Mouse (Mus musculus): ENCODE measurements around the gene Dip2c. TPM values are rescaled to one million over a fixed set of nuclear protein-coding genes. Genes with fewer than 3 reads are reported as not detected.

Gene Dip2c
- total RNA-seq, 2 experiments from 2014 or later, result 0.84 to 1.1 TPM

GRCm38 (mm10) chr13:9418441-9418840, 142.1 kb downstream of the Dip2c start:
- ATAC-seq (replicated peaks; ENCODE audit: low FRiP score, poor library complexity, severe bottlenecking), result no peak

DNA sequence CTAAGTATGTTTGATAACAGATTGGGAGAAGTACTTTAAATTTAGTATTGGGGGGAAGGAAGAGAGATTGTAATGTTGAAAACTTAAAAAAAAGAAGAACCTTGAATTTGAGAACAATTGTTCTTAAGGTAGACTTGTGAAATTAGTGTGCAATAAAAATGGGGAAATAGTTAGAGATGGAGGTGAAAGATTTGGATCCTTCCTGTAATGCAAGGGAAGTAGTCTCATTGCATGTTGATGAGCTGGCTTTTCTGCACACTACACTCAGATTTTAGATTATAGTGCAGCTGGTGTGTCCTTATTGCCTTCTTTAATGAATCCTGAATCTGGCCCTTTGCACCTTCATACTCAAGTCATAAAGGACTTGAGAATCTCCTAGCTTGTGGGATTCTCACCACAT, 142.9 kb downstream of the Dip2c start:
- no peak for ATAC-seq (replicated peaks; ENCODE audit: low FRiP score, poor library complexity, severe bottlenecking)

DNA sequence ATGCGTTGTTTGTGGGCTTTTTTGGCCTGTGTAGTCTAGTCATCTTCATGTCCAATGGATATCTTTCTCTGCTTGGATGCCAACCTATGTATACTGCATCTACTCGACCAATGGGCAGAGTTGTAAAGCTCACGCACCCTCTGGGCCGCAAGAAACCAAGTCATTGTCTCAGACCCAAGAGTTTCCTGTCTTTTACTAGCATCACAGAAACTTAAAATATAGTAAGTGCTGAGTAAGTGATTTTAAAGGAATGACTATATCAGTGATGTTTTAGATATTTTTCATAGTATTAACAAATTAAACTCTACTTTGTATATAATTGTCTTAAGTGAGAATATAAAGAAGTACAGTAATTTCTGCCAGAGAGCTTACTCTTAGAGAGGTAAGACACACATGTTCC, 145.6 kb downstream of the Dip2c start:
- no peak for ATAC-seq (replicated peaks; ENCODE audit: low FRiP score, poor library complexity, severe bottlenecking)

DNA sequence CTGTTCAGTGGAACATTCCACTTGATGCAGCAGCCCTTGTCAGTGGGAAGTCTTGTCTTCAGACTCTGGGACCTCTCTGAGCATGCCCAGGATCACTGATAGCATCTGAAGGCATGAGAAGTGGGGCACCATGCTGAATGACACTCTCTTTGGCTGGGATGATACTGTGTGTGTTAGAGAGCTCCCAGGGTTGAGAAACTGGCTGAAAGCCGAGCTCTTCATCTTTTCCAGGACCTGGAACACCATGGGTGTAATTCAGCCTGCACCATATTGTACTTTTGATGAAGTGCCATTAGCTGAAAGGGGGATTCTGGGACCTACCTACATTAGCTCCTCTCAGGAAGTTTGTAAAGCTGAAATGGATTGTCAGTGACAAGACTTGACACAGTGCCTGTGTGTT, 146.5 kb downstream of the Dip2c start:
- no peak for ATAC-seq (replicated peaks; ENCODE audit: low FRiP score, poor library complexity, severe bottlenecking)

- ATAC-seq (replicated peaks; ENCODE audit: low FRiP score, poor library complexity, severe bottlenecking), result no peak
Measured at GRCm38 (mm10) chr13:9424434-9424833, 148.1 kb downstream of the Dip2c start.

DNA sequence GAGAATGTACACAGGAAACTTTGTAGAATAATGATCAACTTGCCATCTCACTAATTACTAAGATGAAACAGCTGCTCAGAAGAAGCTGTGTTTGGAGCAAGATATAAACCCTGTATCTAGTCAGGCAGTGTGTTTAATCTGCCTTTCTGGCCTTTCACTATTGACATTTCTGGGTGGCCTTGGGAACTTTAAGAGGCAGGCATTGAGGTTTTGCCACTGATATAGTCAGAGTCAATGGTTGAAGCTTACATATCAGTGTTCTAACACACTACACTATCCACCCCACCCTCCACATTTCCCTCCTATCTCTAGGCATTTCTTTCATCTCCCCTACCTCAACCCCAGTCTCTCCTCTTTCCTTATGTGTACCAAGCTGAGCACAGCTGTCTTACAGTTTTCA, 149.9 kb downstream of the Dip2c start:
- ATAC-seq (replicated peaks; ENCODE audit: low FRiP score, poor library complexity, severe bottlenecking), result no peak

DNA sequence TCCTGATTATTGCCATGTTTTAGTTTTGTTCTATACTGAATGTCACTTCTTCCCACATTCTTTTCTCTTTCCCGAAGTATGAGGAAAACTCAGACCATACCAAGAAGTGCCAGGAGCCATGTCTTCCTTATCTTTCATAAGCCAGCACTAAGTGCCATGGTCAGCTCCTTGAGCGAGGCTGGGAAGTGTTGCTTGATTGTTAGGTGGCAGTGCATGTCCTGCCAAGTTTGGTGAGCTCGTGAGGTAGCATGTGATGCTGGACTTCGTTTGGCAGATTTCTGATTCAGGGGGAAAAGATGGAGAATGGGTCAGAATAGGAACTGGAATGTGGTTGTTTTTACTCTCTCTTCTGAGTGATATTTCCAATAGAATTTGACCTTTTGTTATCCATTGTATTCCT, 150.5 kb downstream of the Dip2c start:
- ATAC-seq (replicated peaks; ENCODE audit: low FRiP score, poor library complexity, severe bottlenecking), result no peak

- ATAC-seq (replicated peaks; ENCODE audit: low FRiP score, poor library complexity, severe bottlenecking), result no peak
Measured at GRCm38 (mm10) chr13:9429884-9430283, 153.6 kb downstream of the Dip2c start.

GRCm38 (mm10) chr13:9430724-9431123, 154.4 kb downstream of the Dip2c start:
- ATAC-seq (replicated peaks; ENCODE audit: low FRiP score, poor library complexity, severe bottlenecking), result no peak

DNA sequence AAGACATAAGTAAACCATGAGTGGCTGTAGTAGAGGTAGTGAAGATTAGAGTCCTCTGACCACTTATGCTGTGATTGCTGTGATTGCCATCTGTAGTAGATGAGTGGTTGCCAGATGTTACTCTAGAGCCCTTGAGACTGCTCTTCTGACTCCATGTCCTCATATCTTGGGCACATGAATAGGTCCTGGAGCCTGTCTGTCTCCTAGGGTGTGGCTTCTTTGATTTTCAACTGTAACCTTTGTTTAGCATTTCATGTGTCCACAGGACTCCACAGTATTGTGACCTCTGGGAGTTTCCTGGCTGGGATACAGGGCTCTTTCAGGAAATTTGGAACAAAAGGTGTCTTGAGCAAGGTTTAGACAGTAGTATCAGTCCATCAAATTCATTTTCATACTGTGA, 155.1 kb downstream of the Dip2c start:
- no peak for ATAC-seq (replicated peaks; ENCODE audit: low FRiP score, poor library complexity, severe bottlenecking)

DNA sequence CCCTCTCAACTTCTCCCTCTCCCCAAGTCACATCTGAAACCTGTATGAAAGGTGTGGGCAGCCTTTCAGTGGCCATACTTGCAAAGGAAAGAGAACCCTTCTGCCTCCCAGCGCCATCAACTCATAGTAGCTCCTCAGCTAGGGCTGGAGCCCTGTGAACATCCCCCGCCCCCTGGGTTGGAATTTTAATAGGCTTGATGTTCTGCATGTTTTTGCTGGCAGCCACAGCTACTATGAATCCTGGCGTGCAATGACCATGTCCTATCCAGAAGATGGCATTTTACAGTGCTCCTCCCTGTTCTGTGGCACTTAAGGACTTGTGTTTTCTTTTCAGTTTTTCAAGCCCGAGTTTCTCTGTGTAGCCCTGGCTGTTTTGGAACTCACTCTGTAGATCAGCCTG, 166.7 kb downstream of the Dip2c start:
- no peak for ATAC-seq (replicated peaks; ENCODE audit: low FRiP score, poor library complexity, severe bottlenecking)

- ATAC-seq (replicated peaks; ENCODE audit: low FRiP score, poor library complexity, severe bottlenecking), result no peak
Measured at GRCm38 (mm10) chr13:9445533-9446294, 169.4 kb downstream of the Dip2c start.

DNA sequence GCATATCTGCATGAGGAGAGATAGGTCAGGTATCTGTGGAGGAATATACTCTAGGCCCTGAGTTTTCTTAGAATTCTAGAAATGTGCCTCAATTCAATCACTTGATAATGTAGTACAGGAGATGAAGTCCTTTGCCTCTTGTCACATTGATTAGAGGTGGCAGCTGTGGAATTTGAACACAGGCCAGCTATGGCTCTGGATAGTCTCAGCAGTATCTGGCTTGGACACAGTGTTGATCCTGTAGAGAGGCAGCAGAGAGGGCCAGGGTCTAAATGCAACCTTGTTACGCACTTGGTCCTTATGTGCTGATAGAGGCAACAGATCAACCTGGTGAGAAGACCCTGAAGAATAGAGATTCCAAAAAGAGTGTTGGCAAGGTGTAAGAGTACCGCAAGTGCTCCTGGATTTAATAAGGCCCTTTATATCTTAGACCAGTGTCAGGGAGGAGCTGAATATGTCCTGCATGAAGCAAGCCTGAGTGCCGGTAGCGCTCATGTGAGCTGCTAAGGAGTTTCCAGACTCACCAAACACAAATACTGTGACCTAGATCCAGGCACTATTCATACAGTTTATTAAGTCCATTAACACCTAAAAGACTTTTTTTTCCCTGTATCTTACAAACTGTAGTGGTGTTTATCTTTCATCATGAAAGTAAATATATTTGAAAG, 170.3 kb downstream of the Dip2c start:
- no peak for ATAC-seq (replicated peaks; ENCODE audit: low FRiP score, poor library complexity, severe bottlenecking)

GRCm38 (mm10) chr13:9450276-9450675, 173.9 kb downstream of the Dip2c start:
- no peak for ATAC-seq (replicated peaks; ENCODE audit: low FRiP score, poor library complexity, severe bottlenecking)

DNA sequence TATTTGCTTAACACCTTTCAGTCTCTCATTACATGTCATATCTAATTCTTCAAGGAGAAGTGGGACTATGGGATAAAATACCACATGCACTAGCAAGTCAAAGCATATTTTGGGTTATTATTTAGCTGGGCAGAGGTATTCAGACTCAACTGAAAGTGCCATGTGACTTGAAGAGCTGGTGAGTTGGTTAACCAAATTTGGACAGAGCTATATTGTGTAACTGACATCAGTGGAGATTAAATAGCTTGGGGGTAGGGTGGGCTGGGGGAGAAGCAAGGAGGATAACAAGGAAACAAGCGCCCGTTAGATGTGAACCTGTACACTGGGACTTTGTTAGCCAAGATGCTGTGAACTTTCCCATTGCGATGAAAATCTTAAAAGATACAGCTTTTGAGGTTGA, 175.6 kb downstream of the Dip2c start:
- ATAC-seq (replicated peaks; ENCODE audit: low FRiP score, poor library complexity, severe bottlenecking), result no peak

DNA sequence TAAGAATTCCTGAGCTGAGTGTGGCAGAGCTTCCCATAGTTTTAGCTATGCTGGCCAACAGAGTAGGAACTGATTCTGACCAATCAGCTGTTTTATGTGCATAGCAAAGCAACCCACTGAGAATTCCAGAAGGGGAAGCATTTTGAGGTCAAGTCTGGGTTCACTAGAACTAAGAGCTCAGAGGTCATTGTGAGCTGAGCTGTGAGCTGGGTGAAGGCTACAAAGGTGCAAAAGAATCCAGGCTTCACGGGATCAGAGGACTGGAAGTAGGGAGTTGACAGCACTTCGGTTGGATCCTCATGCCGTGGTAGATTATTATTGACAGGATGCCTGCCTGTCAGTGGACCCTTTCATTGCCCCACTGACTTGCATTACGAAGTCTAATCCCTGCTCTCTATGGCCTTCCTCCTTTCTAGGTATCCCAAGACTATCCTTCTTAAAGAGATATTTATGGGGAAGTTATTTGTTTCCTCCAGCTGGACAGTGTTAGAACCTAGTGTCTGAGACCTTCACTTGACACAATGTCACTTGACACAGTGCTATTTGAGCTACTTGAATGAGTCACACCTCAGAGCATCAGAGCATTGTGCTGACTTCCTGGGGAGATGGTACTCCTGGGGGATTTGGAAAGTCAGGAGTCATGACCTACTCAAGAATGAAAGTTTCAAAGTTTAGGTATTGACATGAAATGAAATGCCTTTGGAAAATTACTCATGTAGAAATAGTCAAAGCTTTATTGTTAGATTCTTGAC, 178.3 kb downstream of the Dip2c start:
- ATAC-seq (replicated peaks; ENCODE audit: low FRiP score, poor library complexity, severe bottlenecking), result no peak

- ATAC-seq (replicated peaks; ENCODE audit: low FRiP score, poor library complexity, severe bottlenecking), result no peak
Measured at GRCm38 (mm10) chr13:9455979-9456378, 179.7 kb downstream of the Dip2c start.

DNA sequence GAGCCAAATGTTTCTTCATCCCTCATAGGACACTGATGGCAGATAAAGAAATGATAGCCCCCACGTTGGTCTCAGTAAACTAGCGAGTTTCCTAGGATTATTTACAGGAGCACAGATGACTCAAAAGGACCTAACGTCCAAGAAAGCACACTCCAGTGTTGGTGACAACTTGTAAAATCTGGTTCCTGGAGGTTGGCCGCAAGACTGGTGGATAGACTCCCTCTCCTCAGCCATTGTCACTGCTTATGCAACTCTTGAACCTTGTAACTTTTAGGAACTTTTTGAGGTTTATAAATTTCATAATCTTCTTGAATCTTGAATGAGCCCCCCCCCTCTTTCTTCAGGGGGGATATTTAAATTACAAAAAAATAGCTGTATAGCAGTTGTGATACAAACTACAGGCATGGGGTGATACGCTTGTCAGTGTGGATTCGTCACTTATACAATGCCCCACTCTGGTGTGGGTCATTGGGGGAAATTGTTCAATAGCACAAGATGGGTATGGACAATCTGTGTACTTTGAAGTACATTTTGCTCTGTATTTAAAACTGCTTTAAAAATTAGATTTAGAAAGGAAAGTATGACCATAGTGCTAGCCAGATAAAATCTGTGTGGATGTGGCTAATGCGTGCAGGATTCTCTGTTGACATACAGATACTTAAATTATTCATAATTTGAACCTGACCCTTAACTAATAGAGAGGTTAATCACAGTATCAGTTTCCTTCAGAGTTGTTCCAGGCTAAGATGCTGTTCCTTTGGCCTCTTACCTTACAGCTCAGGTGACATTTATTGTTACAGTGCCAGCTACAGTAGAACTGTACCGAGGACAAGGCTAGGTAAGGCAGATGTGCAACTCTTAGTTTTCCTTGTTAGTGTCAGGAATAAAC, 181.3 kb downstream of the Dip2c start:
- no peak for ATAC-seq (replicated peaks; ENCODE audit: low FRiP score, poor library complexity, severe bottlenecking)

DNA sequence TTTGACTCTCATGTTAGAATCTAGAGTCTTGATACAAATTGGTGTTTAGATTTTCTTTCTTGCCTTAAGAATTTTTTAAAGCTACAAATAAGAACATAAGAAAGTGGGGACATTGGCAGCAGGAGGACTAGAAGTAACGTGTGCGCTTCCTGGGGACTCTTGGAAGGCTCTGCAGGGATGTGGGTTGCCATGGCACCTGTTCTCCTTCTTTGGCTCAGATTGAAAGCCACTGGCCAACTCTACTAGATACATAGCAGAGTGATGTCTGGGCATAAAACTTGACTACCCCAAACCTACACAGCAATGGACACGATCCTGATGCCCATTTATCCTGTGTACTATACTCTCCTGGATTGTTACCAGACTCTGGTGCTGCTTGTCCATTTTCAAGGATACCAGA, 188.1 kb downstream of the Dip2c start:
- no peak for ATAC-seq (replicated peaks; ENCODE audit: low FRiP score, poor library complexity, severe bottlenecking)

DNA sequence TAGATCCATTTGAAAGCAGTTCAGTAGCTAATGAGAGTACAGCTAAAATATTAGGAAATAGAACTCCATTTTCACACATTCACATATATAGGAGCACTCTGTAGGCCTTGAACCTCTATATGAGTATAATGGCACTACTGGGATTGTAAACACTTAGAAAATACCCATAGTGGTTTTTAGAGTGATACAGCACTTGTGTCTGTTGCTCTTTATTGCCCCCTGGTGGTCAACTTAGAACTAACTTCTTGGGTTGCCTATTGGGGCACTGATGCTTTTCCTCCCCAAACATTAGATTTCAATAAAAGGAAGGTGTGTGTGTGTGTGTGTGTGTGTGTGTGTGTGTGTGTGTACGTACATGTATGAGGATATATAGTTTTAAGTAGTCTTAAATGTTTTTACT, 190.9 kb downstream of the Dip2c start:
- no peak for ATAC-seq (replicated peaks; ENCODE audit: low FRiP score, poor library complexity, severe bottlenecking)
